18 mouse cellular contexts compared by ENCODE assay signal in genomic region chr8:114789616-114790015, GRCm38 (mm10).
DNase-seq lines count a peak whose midpoint lies in the region; TF ChIP-seq lines count a peak whose summit lies in the region.
"Had no signal": no experiment of that assay in that cellular context is flagged by ENCODE, and none has a peak within 500 bp of the region (broad histone marks: within the 10 kb centered on the region; RNA-seq: fewer than 3 reads in every experiment).

No protein-coding gene starts in this region.

- H3K4me1 ChIP-seq in thymus, adult 2 months (replicated peaks; ENCODE audit: control insufficient read depth, insufficient read depth, low read length), result 0 out of 2 replicates have a peak, but pooled peaks cover 5% of the 10 kb centered on the region
- H3K4me1 ChIP-seq in cerebellum, adult 2 months (ENCODE audit: control insufficient read depth, insufficient read depth, low read length), result no peaks in the 10 kb centered on the region
- H3K4me1 ChIP-seq: embryonic facial prominence, embryonic 10.5 days; forebrain, embryonic 13.5 days; heart, embryonic 12.5 days had no signal

- 90% methylated on average over 7 of the region's 7 CpGs for WGBS in thymus, adult 2 months
- WGBS in cerebellum, adult 2 months, result 91% methylated on average over 7 of the region's 7 CpGs

- no peak for TF ChIP-seq POLR2A in thymus, adult 2 months (IDR thresholded peaks at IDR 0.05; ENCODE audit: control insufficient read depth, extremely low read depth, insufficient read depth, low read length, poor library complexity)
- no peak for TF ChIP-seq POLR2A in cerebellum, adult 2 months (IDR thresholded peaks at IDR 0.05; ENCODE audit: borderline replicate concordance, insufficient read depth, low read length)

- no peaks in the 10 kb centered on the region for H3K27me3 ChIP-seq in thymus, adult 2 months (ENCODE audit: control insufficient read depth, insufficient read depth, low read length)
- H3K27me3 ChIP-seq in cerebellum, adult 2 months (ENCODE audit: control insufficient read depth, insufficient read depth, low read length), result no peaks in the 10 kb centered on the region
- H3K27me3 ChIP-seq: forebrain, embryonic 13.5 days; heart, embryonic 12.5 days had no signal

- H3K36me3 ChIP-seq in thymus, adult 2 months (ENCODE audit: control insufficient read depth, insufficient read depth, low read length), result no peaks in the 10 kb centered on the region
- H3K36me3 ChIP-seq: embryonic facial prominence, embryonic 10.5 days; heart, embryonic 12.5 days; hindbrain, embryonic 10.5 days had no signal

- DNase-seq in thymus, adult 2 months, result peak; percentile 14
- DNase-seq in thymus, postnatal 36 days, result no peak
- DNase-seq in CD4-positive, CD25-positive, alpha-beta regulatory T cell, adult 2 months (ENCODE audit: low read depth, low spot score), result peak; percentile 15
- peak; percentile 29 to 41 for DNase-seq in CD8-positive naive resting alpha-beta T cell, adult 2 months (ENCODE audit: low read depth in 2 of 2, low spot score in 2 of 2)
- peak; percentile 50 for DNase-seq in naive thymus-derived CD4-positive, alpha-beta T cell, adult 2 months (ENCODE audit: low read depth)
- no peak for DNase-seq in natural killer cell, adult 2 months (ENCODE audit: low spot score in 2 of 2)
- DNase-seq in cerebellum, adult 2 months, result no peak
- DNase-seq: adrenal gland, postnatal 14 days; cerebellum, adult 11-12 months; cerebellum, adult 9-11 months; cerebellum, postnatal 36 days; forebrain, postnatal 0 days; gastrocnemius, postnatal 14 days had no signal

- H3K27ac ChIP-seq in thymus, adult 2 months (ENCODE audit: control insufficient read depth, insufficient read depth, low read length), result no peak overlapping the region
- no peak overlapping the region for H3K27ac ChIP-seq in cerebellum, adult 2 months (ENCODE audit: insufficient read depth, low read length)
- H3K27ac ChIP-seq: embryonic facial prominence, embryonic 10.5 days; forebrain, embryonic 13.5 days; hindbrain, embryonic 10.5 days; hindbrain, embryonic 14.5 days had no signal

- no peak overlapping the region for H3K4me3 ChIP-seq in thymus, adult 2 months (ENCODE audit: control insufficient read depth, insufficient read depth, low read length)
- no peak overlapping the region for H3K4me3 ChIP-seq in cerebellum, adult 2 months (replicated peaks; ENCODE audit: insufficient read depth, low read depth, low read length)
- H3K4me3 ChIP-seq: embryonic facial prominence, embryonic 10.5 days; forebrain, embryonic 13.5 days; heart, embryonic 12.5 days; hindbrain, embryonic 10.5 days had no signal

- no peak for TF ChIP-seq CTCF in thymus, adult 2 months (IDR thresholded peaks at IDR 0.05; ENCODE audit: borderline replicate concordance, control insufficient read depth, extremely low read depth, insufficient read depth, low read length, poor library complexity)
- no peak for TF ChIP-seq CTCF in cerebellum, adult 2 months (IDR thresholded peaks at IDR 0.05; ENCODE audit: borderline replicate concordance, insufficient read depth, low read depth, low read length)

Comparison
In these comparisons a context has a peak if more than half of its experiments do, and no peak if none do; other contexts are left out.
1. DNase-seq: peak in thymus, adult 2 months (single experiment), CD4-positive, CD25-positive, alpha-beta regulatory T cell, adult 2 months (single experiment), CD8-positive naive resting alpha-beta T cell, adult 2 months (2 of 2) and naive thymus-derived CD4-positive, alpha-beta T cell, adult 2 months (single experiment); none in thymus, postnatal 36 days (0 of 2), natural killer cell, adult 2 months (0 of 2) and cerebellum, adult 2 months (0 of 2).